In the genomic region with DNA sequence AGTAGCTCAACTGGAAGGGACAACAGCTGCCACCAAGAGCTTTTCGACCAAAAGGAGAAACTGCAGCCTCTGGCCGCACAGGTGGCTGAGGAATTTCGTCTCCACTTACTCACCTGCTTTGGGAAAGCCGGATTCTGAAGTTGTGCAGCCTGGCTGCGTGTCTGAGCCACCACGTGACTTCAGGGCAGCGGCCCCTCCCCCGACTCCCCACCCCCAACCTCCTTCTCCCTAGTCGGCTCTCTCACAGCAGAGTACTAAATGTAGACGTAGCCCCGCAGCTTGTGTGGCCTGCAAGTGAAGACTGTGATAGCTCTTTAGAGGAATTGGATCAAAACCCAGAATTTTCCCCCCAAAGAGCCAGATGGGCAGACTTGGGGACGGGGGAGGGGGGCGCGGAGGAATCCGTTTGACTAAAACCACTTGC, we compare ENCODE assay signal across 9 mouse cellular contexts. TPM values are rescaled to one million over a fixed set of nuclear protein-coding genes. Genes with fewer than 3 reads are reported as not detected.
A peak's percentile ranks its signal among the peaks of the same experiment; 100 is the strongest.
DNase-seq lines count a peak whose midpoint lies in the region; ATAC-seq and TF ChIP-seq lines count a peak whose summit lies in the region.
"Had no signal": no experiment of that assay in that cellular context is flagged by ENCODE, and none has a peak within 500 bp of the region (broad histone marks: within the 10 kb centered on the region; RNA-seq: fewer than 3 reads in every experiment).

No protein-coding gene starts in this region.

- H3K27me3 ChIP-seq in heart, embryonic 14.5 days (ENCODE audit: control insufficient read depth, insufficient read depth, low read length) = peaks cover 37% of the 10 kb centered on the region
- no peaks in the 10 kb centered on the region for H3K27me3 ChIP-seq in hindbrain, embryonic 11.5 days (ENCODE audit: control insufficient read depth, insufficient read depth, low read length)
- H3K27me3 ChIP-seq in stomach, embryonic 14.5 days (ENCODE audit: control insufficient read depth, insufficient read depth, low read length) = no peaks in the 10 kb centered on the region

- peaks cover 13 to 20% of the 10 kb centered on the region in 2 experiments for H3K4me1 ChIP-seq in heart, embryonic 14.5 days (ENCODE audit: control insufficient read depth in 2 of 2, insufficient read depth in 2 of 2, low read length in 2 of 2)
- H3K4me1 ChIP-seq in hindbrain, embryonic 11.5 days (replicated peaks; ENCODE audit: control insufficient read depth, insufficient read depth, low read length) = peaks cover 18% of the 10 kb centered on the region
- H3K4me1 ChIP-seq in lung, adult 2 months (ENCODE audit: control insufficient read depth, insufficient read depth, low read length) = peaks cover 11% of the 10 kb centered on the region
- peaks cover 30% of the 10 kb centered on the region for H3K4me1 ChIP-seq in stomach, embryonic 14.5 days (ENCODE audit: control insufficient read depth, insufficient read depth, low read length)

- peak overlapping the region; percentile 40 to 70 for H3K4me3 ChIP-seq in heart, embryonic 14.5 days (ENCODE audit: control insufficient read depth in 1 of 2, insufficient read depth in 1 of 2, low read depth in 1 of 2, low read length in 2 of 2)
- H3K4me3 ChIP-seq in hindbrain, embryonic 11.5 days (ENCODE audit: low read depth, low read length) = peak overlapping the region; percentile 63
- no peak overlapping the region for H3K4me3 ChIP-seq in lung, adult 2 months (replicated peaks; ENCODE audit: extremely low read depth, low read depth, low read length)
- H3K4me3 ChIP-seq in stomach, embryonic 14.5 days (ENCODE audit: low read depth, low read length) = peak overlapping the region; percentile 94; the same call in 1 of the 2 replicates

- DNase-seq in heart, postnatal 36 days = no peak
- peak; percentile 68 for DNase-seq in hindbrain, embryonic 11.5 days (ENCODE audit: low spot score)
- peak; percentile 45 for DNase-seq in lung, adult 2 months
- DNase-seq in spleen, postnatal 36 days (ENCODE audit: low spot score in 2 of 2) = no peak
- no peak for DNase-seq in layer of hippocampus, adult 11-12 months (ENCODE audit: low spot score)

- intact Hi-C loops in heart, postnatal 36 days (cut with DNase I) = no loop called here

- peak overlapping the region; percentile 100 for H3K4me2 ChIP-seq in heart, embryonic 14.5 days (ENCODE audit: low read length)
- peak overlapping the region; percentile 79 for H3K4me2 ChIP-seq in hindbrain, embryonic 11.5 days (replicated peaks; ENCODE audit: low read depth, low read length)
- peak overlapping the region; percentile 85 for H3K4me2 ChIP-seq in stomach, embryonic 14.5 days (replicated peaks; ENCODE audit: low read depth, low read length)

- peak overlapping the region; percentile 32; the same call in 1 of the 2 replicates for H3K9ac ChIP-seq in heart, embryonic 14.5 days (ENCODE audit: low read length)
- H3K9ac ChIP-seq in hindbrain, embryonic 11.5 days (ENCODE audit: low read depth, low read length) = peak overlapping the region; percentile 92
- H3K9ac ChIP-seq in stomach, embryonic 14.5 days (replicated peaks; ENCODE audit: low read depth, low read length) = no peak overlapping the region

- WGBS in heart, embryonic 14.5 days = under 1% methylated on average over 15 of the region's 15 CpGs
- WGBS in hindbrain, embryonic 11.5 days = 2% methylated on average over 15 of the region's 15 CpGs
- 9% methylated on average over 15 of the region's 15 CpGs for WGBS in lung, adult 2 months
- 1% methylated on average over 15 of the region's 15 CpGs for WGBS in stomach, embryonic 14.5 days

- no peak overlapping the region for H3K27ac ChIP-seq in heart, embryonic 14.5 days (replicated peaks in 1 of 2; ENCODE audit: control insufficient read depth in 1 of 2, insufficient read depth in 1 of 2, low read depth in 2 of 2, low read length in 2 of 2)
- H3K27ac ChIP-seq in hindbrain, embryonic 11.5 days (ENCODE audit: low read depth, low read length) = peak overlapping the region; percentile 88
- H3K27ac ChIP-seq in stomach, embryonic 14.5 days (ENCODE audit: low read length) = peak overlapping the region; percentile 96

- H3K36me3 ChIP-seq in heart, embryonic 14.5 days (ENCODE audit: control insufficient read depth, insufficient read depth, low read length) = no peaks in the 10 kb centered on the region
- no peaks in the 10 kb centered on the region for H3K36me3 ChIP-seq in hindbrain, embryonic 11.5 days (ENCODE audit: control insufficient read depth, insufficient read depth, low read length)
- H3K36me3 ChIP-seq in stomach, embryonic 14.5 days (ENCODE audit: control insufficient read depth, insufficient read depth, low read length) = peaks cover 2% of the 10 kb centered on the region; the same call in 1 of the 2 replicates

- ATAC-seq in heart, embryonic 14.5 days (ENCODE audit: insufficient number of reproducible peaks, insufficient read depth, low FRiP score, low read depth) = no peak
- ATAC-seq in hindbrain, embryonic 11.5 days (ENCODE audit: low FRiP score) = 0 out of 2 replicates have a peak, but pooled peaks have one; percentile 29
- peak; percentile 38; the same call in 1 of the 2 replicates for ATAC-seq in stomach, embryonic 14.5 days (ENCODE audit: insufficient number of reproducible peaks, insufficient read depth, low FRiP score, low read depth)
- no peak for ATAC-seq in frontal cortex, adult (ENCODE audit: low TSS enrichment)

- H3K9me3 ChIP-seq in heart, embryonic 14.5 days (ENCODE audit: control insufficient read depth, low read length) = no peaks in the 10 kb centered on the region
- no peaks in the 10 kb centered on the region for H3K9me3 ChIP-seq in hindbrain, embryonic 11.5 days (ENCODE audit: control insufficient read depth, low read length)
- H3K9me3 ChIP-seq in stomach, embryonic 14.5 days (ENCODE audit: control insufficient read depth, low read depth, low read length) = no peaks in the 10 kb centered on the region

- no peak for TF ChIP-seq CTCF in lung, adult 2 months (IDR thresholded peaks at IDR 0.05; ENCODE audit: insufficient read depth, low read length)

- TF ChIP-seq POLR2A in lung, adult 2 months (IDR thresholded peaks at IDR 0.05; ENCODE audit: borderline replicate concordance, extremely low read depth, low read depth, low read length) = peak; percentile 9; the same call in 1 of the 2 replicates

RNA-seq across cellular contexts. Expression of a gene that starts 14.6 kb away (rescaled TPM):
- polyA plus RNA-seq in heart, embryonic 14.5 days (2014; fragmentation: Nextera tagmentation; extraction: Ambion mirVana) = 3.1 and 3.2 TPM in 2 replicates
- total RNA-seq in heart, postnatal 36 days (2021) = 10 to 100 TPM; 52.1 to 87.0 TPM
- 36.5 and 52.5 TPM in 2 replicates for polyA plus RNA-seq in hindbrain, embryonic 11.5 days (2014; fragmentation: Nextera tagmentation; extraction: Ambion mirVana)
- 23.4 and 27.5 TPM in 2 replicates for polyA plus RNA-seq in lung, adult 2 months (2012; rRNA removed)
- polyA plus RNA-seq in stomach, embryonic 14.5 days (2014; fragmentation: Nextera tagmentation; extraction: Ambion mirVana) = 24.9 and 30.5 TPM in 2 replicates
- total RNA-seq: neutrophil, adult 5-6 weeks had no signal

Comparison
In these comparisons a context has a peak if more than half of its experiments do, and no peak if none do; other contexts are left out.
1. ATAC-seq: peak in hindbrain, embryonic 11.5 days (single experiment) and stomach, embryonic 14.5 days (single experiment); none in heart, embryonic 14.5 days (single experiment) and frontal cortex, adult (single experiment).
2. H3K27ac ChIP-seq: peak in hindbrain, embryonic 11.5 days (single experiment) and stomach, embryonic 14.5 days (single experiment); none in heart, embryonic 14.5 days (0 of 2).
3. DNase-seq: peak in hindbrain, embryonic 11.5 days (single experiment) and lung, adult 2 months (single experiment); none in heart, postnatal 36 days (0 of 2), spleen, postnatal 36 days (0 of 2) and layer of hippocampus, adult 11-12 months (single experiment).
4. Peak in every context shown above with its lines, with median percentiles within 50 percentile points of each other: H3K4me2 ChIP-seq.